Mouse (Mus musculus) thymus, adult 2 months (tissue): Measurements from ENCODE around the gene Nop16. TPM values are rescaled to one million over a fixed set of nuclear protein-coding genes. Genes with fewer than 3 reads are reported as not detected.

ENCODE experiments used
- DNase-seq: peaks from one replicate; pipeline ENCODE4 v3.0.0; 2021
- H3K27ac ChIP-seq: fragments of 200-500 bp; 2 replicates; pipeline ENCODE4 v1.5.1; 2012; ENCODE audit warnings: low read length, control low read depth; ENCODE audit not compliant: control insufficient read depth, insufficient read depth
- H3K27me3 ChIP-seq: fragments of 200-500 bp; 2 replicates; pipeline ENCODE4 v1.6.1; 2012; ENCODE audit warnings: mild to moderate bottlenecking, low read length, moderate library complexity, mixed read lengths; ENCODE audit not compliant: control insufficient read depth, insufficient read depth
- H3K36me3 ChIP-seq: fragments of 200-500 bp; 2 replicates; pipeline ENCODE4 v1.6.1; 2012; ENCODE audit warnings: mild to moderate bottlenecking, low read length, moderate library complexity; ENCODE audit not compliant: control insufficient read depth, insufficient read depth
- H3K4me1 ChIP-seq: fragments of 200-500 bp; replicated peaks from 2 replicates; pipeline ENCODE4 v1.6.1; 2012; ENCODE audit warnings: low read length; ENCODE audit not compliant: control insufficient read depth, insufficient read depth
- H3K4me3 ChIP-seq: fragments of 200-500 bp; 2 replicates; pipeline ENCODE4 v1.5.1; 2012; ENCODE audit warnings: mild to moderate bottlenecking, low read length, control low read depth, moderate library complexity; ENCODE audit not compliant: control insufficient read depth, insufficient read depth
- CTCF ChIP-seq: fragments of 200-500 bp; IDR thresholded peaks from 2 replicates; pipeline ENCODE4 v1.5.1; 2012; ENCODE audit warnings: mild to moderate bottlenecking, control low read depth, low read length, moderate library complexity, borderline replicate concordance; ENCODE audit not compliant: control insufficient read depth, poor library complexity, insufficient read depth; ENCODE audit errors: extremely low read depth
- POLR2A ChIP-seq: fragments of 200-500 bp; IDR thresholded peaks from 2 replicates; pipeline ENCODE4 v1.6.1; 2012; ENCODE audit warnings: mild to moderate bottlenecking, low read length, control low read depth, moderate library complexity; ENCODE audit not compliant: control insufficient read depth, poor library complexity, insufficient read depth; ENCODE audit errors: extremely low read depth
- WGBS: fragments of 180-500 bp; shearing (Covaris S2); methylation state at CpG from one replicate; pipeline ENCODE4 v1.1.7; 2018; 5-methylcytosine and 5-hydroxymethylcytosine counted together
- polyA plus RNA-seq: library from polyadenylated mRNA; depleted of rRNA; stranded (reverse); fragments of >200 nt; gene quantifications from 2 replicates; pipeline ENCODE4 v1.2.3, GENCODE M21; 2012

Gene Nop16
- polyA plus RNA-seq, 1 experiment = 8.7 TPM

DNA sequence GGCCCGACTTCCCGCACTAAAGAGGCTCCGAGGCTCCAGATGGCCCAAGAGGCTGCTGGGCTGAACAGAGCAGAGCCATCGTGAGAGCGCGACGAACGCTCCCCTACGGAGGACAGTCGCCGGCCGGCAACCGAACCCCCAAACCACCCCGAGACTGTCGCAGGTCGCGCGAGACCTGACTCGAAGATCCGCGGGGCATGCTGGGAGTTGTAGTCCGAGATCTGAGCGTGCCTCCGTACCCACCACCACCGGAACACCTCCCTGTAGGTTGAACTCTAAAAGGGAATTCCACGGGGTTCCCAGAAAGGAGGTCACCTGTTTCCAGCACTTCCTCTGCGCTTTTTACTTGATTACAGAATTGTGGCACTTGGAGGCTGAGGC, 24.7 kb downstream of the Nop16 start, which contains the start of gene 4833439L19Rik:
Gene 4833439L19Rik (minus strand): TSS at position 235 of the 381 bp plus-strand sequence.
- Histone ChIP-seq H3K36me3 (peaks cover 5% of the 10 kb centered on the region), H3K27ac (peak within 1 kb of the TSS; percentile 27; the same call in 1 of the 2 replicates), H3K27me3 (no peaks in the 10 kb centered on the region), H3K4me1 (peaks cover 12% of the 10 kb centered on the region), H3K4me3 (peak within 1 kb of the TSS; percentile 89)
- 0 out of 2 replicates have a peak, but pooled peaks have one; percentile 10 for TF ChIP-seq CTCF
- peak; percentile 91 for TF ChIP-seq POLR2A
- under 1% methylated on average over 27 of the region's 27 CpGs for WGBS
- peak; percentile 98 for DNase-seq

DNA sequence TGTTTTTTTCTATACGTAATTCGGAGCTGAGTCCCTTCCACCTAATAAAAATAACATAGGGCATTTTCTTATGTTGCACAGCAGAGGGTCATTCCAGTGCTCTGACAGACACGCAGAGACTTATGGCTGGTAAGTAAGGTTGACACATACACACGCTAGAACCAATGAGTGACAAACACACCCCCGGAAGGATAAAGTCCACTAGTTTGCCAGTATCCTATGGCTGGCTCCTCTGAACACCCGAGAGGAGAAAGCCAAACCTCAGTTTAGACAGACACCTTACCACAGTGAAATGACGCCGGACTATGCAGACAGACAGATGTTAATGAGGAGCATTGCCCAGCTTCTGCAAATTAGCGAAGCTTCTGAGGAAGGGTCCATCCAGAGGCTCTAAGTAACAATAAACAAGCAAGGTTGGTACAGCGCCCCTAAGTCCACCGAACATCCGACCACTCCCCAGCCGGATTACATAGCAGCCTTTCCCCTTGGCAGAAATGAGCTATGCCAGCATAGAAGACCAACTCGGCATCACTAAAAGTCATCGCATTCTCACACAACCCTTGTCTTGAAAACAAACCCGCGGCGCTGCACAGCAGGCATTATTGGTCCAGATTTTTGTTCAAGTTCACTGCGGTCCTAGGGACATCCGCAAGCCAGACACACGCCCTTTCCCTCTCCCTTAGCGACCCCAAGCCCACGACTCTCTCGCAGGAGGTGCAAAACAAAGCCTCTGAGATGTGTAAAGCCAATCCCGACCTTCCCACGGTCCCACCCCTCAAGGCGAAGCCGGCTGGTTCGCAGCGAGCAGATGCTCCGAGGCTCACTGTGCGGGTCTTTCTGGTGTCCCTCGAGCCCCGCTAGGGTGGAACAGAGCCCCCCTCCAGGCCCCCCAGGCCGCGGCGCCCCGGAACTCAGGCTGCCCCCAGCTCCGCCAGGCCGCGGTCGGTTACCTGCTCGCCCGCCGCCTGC, 25.4 kb downstream of the Nop16 start:
- Histone ChIP-seq H3K4me3 (peak overlapping the region; percentile 89), H3K27ac (no peak overlapping the region), H3K27me3 (no peaks in the 10 kb centered on the region), H3K36me3 (peaks cover 12% of the 10 kb centered on the region), H3K4me1 (peaks cover 12% of the 10 kb centered on the region)
- WGBS = 11% methylated on average over 45 of the region's 45 CpGs
- no peak for TF ChIP-seq POLR2A
- no peak for TF ChIP-seq CTCF
- no peak for DNase-seq

- H3K4me3 ChIP-seq = no peak overlapping the region
- no peak for DNase-seq
- WGBS = 80% methylated on average over 7 of the region's 7 CpGs
- H3K27me3 ChIP-seq = no peaks in the 10 kb centered on the region
- H3K27ac ChIP-seq = no peak overlapping the region
- TF ChIP-seq CTCF (no peak), POLR2A (no peak)
- H3K4me1 ChIP-seq = peaks cover 12% of the 10 kb centered on the region
- peaks cover 30% of the 10 kb centered on the region for H3K36me3 ChIP-seq
These were observed 27.3 kb downstream of the Nop16 start for GRCm38 (mm10) chr13:54562562-54562961.

DNA sequence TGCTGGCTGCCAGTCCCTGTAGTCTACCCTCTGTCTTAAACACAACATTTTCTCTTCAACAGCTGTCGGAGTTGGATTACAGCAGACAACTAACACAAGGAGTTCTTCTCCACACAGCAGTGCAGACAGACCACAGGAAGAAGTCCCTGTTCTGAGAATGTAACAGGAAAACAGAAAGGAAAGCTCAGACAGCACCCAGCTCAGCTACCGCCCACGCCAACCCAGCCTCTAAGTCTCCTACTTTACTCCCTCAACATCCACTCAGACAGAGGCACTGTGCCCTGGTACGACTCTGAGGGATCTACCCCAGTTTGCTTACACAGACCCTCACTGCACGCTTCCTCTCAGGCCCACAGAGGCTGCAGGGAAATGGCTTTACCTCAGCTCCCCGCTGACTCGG, 29.3 kb downstream of the Nop16 start:
- H3K27me3 ChIP-seq = no peaks in the 10 kb centered on the region
- 94% methylated on average over 7 of the region's 7 CpGs for WGBS

DNA sequence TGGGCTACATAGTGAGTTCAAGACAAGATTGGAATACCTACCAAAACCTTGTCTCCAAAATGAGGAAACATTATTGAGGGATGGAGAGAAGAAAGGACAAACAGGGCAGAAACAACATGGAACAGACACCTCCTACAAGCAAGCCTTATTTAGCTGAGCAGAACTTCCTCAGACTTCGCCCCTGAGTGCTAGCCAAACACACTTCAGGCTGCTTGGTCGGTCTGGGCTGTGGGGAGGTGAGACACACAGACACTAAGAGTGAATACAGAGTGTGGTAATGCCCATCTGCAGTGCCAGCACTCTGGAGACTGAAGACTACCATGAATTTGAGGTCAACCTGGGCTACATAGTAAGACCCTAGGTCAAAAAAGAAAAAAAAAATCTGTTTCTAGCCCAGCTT, 30.2 kb downstream of the Nop16 start:
- no peak for DNase-seq
- H3K36me3 ChIP-seq = peaks cover 44% of the 10 kb centered on the region
- 93% methylated on average over 2 of the region's 2 CpGs for WGBS
- H3K27ac ChIP-seq = no peak overlapping the region
- no peak for TF ChIP-seq POLR2A
- TF ChIP-seq CTCF = no peak
- peaks cover 5% of the 10 kb centered on the region for H3K4me1 ChIP-seq
- H3K4me3 ChIP-seq = no peak overlapping the region
- H3K27me3 ChIP-seq = no peaks in the 10 kb centered on the region

More for the DNA sequence above, 29.3 kb downstream of the Nop16 start:
- TF ChIP-seq POLR2A = no peak
- TF ChIP-seq CTCF = no peak
- H3K27ac ChIP-seq = no peak overlapping the region
- DNase-seq = no peak
- no peak overlapping the region for H3K4me3 ChIP-seq
- peaks cover 8% of the 10 kb centered on the region for H3K4me1 ChIP-seq
- peaks cover 42% of the 10 kb centered on the region for H3K36me3 ChIP-seq

DNA sequence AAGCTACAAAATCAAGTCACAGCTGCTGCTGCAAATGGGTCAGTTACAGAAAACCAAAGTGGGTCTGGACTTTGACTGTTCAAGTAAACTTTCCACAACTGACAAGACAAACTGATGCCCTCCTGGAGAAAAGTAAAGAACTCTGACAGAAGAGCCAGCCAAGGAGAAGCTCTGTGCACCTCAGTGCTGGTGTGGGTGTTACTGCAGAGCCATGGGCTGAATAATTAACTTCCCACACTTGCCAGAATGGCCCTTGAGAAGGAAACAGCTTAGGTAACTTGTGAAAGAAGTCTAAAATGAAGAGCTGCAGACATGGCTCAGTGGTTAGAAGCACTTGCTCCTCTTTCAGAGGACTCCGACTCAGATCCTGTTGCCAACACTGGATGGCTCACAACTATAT, 32.2 kb downstream of the Nop16 start:
- Histone ChIP-seq H3K27ac (no peak overlapping the region), H3K27me3 (no peaks in the 10 kb centered on the region), H3K36me3 (peaks cover 62% of the 10 kb centered on the region), H3K4me3 (no peak overlapping the region), H3K4me1 (no peaks in the 10 kb centered on the region)
- DNase-seq = no peak
- WGBS = 97% methylated on average over 1 of the region's 1 CpGs
- TF ChIP-seq POLR2A (no peak), CTCF (no peak)
